Mouse (Mus musculus) gastrocnemius, postnatal 4 days (tissue): ENCODE data around the gene Myo5a. TPM values are rescaled to one million over a fixed set of nuclear protein-coding genes. Genes with fewer than 3 reads are reported as not detected.
"Not testable (repeated sequence)": the region's sequence is repeated elsewhere in the genome, so short reads cannot be mapped to it uniquely, and the experiment has no call there.

Experiments
- DNase-seq, 2 experiments: peaks; one replicate each; pipeline ENCODE4 v3.0.0; 2021 to 2022; ENCODE audit warnings: low spot score in 2 of 2, mixed read lengths in 2 of 2
- total RNA-seq, 2 experiments: library from RNA; stranded (reverse); gene quantifications; 2 replicates each; pipeline ENCODE4 v1.2.3; 2021

Gene Myo5a
- total RNA-seq, 2 experiments from 2014 or later, result 38.8 to 39.1 TPM

GRCm38 (mm10) chr9:75244527-75244926 is 173.7 kb downstream of the Myo5a start:
- DNase-seq, result no peak

DNA sequence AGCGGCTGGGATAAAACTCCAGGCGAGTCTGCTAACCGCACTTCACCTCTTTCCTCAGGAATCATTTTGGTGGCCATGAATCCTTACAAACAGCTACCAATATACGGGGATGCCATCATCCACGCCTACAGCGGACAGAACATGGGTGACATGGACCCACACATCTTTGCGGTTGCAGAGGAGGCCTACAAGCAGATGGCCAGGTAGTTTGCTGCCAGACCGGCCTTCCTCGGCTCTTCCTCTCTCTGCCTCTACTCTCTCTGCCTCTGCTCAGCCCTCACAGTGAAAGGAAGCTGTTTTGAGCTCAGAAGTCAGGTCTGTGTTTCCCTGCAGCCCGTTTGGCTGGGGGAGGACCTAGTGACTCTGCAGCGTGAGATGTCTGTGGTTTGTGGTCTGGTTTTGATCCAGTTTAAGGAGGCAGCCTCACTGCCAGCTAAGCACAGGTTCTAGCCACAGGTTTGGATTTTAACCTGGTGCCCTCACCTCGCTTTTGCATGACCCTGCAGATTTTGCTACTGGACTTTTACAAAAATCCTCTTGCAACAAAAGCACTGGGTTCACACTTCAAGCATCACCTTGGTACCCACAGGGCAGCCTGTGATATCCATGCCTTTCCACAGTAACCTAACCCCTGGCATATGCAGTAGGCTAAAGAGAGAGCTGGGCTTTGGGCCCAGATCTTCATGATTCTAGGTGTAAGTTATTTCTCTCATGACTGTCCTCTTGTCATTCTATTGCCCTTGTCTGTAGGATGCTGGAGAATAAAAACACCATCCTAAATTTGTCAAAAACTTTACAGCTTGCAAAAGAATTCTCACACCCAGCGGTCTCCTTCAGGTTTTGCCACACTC is 175.5 kb downstream of the Myo5a start:
- DNase-seq, result no peak

- DNase-seq, result no peak
Measured at GRCm38 (mm10) chr9:75247870-75248269, 177.1 kb downstream of the Myo5a start.

- no peak for DNase-seq
Measured at GRCm38 (mm10) chr9:75248359-75248758, 177.5 kb downstream of the Myo5a start.

DNA sequence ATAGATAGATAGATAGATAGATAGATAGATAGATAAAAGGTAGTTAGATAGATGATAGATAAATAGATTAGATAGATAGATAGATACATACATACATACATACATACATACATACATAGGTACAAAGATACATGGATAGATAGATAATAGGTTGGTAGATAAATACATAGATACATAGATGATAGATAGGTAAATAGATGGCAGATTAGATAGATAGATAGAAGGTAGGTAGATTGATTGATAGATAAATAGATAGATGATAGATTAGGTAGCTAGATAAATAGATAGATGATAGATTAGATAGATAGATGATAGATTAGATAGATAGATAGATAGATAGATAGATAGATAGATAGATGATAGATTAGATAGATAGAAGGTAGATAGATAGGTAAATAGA is 178.1 kb downstream of the Myo5a start:
- no peak for DNase-seq

- not testable (repeated sequence) for DNase-seq
Measured at GRCm38 (mm10) chr9:75253158-75253557, 182.3 kb downstream of the Myo5a start.

GRCm38 (mm10) chr9:75253766-75254165 is 183.0 kb downstream of the Myo5a start:
- DNase-seq, result no peak

- DNase-seq, result no peak
Measured at GRCm38 (mm10) chr9:75254196-75254955, 183.6 kb downstream of the Myo5a start.

- no peak for DNase-seq
Measured at GRCm38 (mm10) chr9:75255820-75256545, 185.2 kb downstream of the Myo5a start.

- DNase-seq, result no peak
Measured at GRCm38 (mm10) chr9:75258792-75259191, 188.0 kb downstream of the Myo5a start.

DNA sequence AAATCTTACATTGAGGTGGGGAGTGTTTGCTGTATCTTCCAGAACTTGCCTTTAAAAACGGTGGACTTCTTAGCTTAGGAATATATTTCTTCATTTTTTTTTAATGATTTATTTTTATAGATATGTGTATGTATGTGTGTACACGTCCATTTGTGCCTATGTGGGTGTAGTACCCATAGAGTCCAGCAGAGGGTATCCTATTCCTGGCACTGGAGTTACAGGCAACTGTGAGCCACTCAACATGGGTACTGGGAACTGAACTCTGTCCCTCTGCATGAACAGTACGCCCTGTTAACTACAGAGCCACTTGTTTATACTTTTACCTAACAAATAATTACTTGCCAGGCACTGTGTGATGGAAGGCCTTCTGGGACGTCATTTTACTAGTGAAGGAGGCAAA is 188.8 kb downstream of the Myo5a start:
- DNase-seq, result no peak

DNA sequence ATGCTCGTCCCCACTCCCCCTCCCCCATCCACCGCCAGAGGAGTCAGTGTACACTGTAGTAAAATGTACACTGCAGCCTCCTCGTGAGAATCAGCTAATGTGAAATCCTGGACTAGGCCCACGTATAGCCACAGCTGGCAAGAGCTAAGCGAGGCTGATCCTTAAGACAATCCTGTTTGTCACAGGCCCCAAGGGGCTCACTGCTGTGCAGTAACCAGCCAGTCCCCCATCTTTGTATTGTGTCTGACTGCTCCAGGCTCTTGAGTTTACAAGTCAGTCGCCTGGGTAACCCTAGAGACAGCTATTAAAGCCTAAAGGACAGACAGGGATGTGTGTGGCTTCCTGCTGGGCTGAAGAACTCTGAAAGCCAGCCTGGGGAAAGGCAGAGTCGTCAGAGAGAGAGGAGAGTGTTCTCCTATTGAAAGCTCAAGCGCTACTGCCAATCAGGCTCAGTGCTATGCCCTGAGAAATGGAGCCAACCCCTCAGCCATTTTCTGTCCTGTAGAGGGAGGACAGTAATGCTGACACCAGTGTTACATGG is 190.6 kb downstream of the Myo5a start:
- DNase-seq, result no peak

- DNase-seq, result no peak
Measured at GRCm38 (mm10) chr9:75262235-75262826, 191.5 kb downstream of the Myo5a start.

GRCm38 (mm10) chr9:75264008-75264718 is 193.3 kb downstream of the Myo5a start:
- DNase-seq, result no peak

- no peak for DNase-seq
Measured at GRCm38 (mm10) chr9:75267147-75267546, 196.3 kb downstream of the Myo5a start.

- no peak for DNase-seq
Measured at GRCm38 (mm10) chr9:75270382-75270781, 199.6 kb downstream of the Myo5a start.

- DNase-seq, result no peak
Measured at GRCm38 (mm10) chr9:75271539-75271938, 200.7 kb downstream of the Myo5a start.
